Mouse (Mus musculus): ENCODE data around the gene Fut2. TPM values are rescaled to one million over a fixed set of nuclear protein-coding genes. Genes with fewer than 3 reads are reported as not detected.

Gene Fut2
- total and polyA plus RNA-seq, 3 experiments = not detected

DNA sequence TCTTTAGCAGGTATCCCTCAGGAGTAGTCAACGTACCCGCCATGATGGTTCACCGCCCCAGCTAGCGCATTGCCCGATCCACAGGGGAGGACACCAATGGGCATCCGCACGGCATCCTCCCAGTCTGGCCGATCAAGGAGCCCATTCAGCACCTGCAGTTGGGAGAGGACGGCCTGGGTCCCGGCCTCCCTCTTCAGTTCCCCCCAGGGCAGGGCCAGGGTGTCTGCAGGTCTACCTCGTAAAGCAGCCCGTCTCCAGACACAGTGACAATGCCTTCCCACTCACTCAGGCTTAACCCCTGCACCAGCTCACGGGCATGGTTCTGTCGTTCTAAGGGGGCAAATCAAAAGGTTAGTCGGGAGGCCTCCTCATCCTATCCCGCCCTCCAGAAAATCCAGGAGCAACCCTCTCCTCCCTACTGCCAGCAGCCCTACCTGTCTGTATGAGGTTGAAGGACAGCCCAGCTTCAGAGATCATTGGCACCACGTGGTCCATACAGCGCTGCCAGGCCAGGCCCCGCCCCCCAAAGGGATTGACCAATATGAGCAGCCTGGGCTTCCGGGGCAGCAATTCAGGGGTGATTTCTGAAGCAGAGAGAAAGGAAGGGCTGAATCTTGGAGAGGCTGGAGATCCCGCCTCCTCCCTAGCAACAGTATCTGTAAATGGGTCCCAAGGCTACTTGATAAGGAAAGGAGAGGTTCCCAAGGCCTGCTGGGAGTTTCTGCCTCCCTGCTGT, 46.0 kb upstream of the Fut2 start:
- in situ Hi-C loops (cut with MboI; ENCODE audit: low pct_ligation_motif_present, low pct_unique_long_range_greater_than_20kb, low sequenced_read_pairs) = no loop called here
- no peak overlapping the region for H3K27ac ChIP-seq (ENCODE audit: insufficient read depth, low read depth)
- DNase-seq (ENCODE audit: extremely low read depth) = no peak
- dilution Hi-C loops (cut with MboI; ENCODE audit: extremely low pct_ligation_motif_present, extremely low pct_unique_long_range_greater_than_20kb, low sequenced_read_pairs) = no loop called here
- H3K4me1 ChIP-seq (ENCODE audit: control insufficient read depth in 1 of 2, insufficient read depth in 2 of 2) = peaks cover 0 to 46% of the 10 kb centered on the region in 2 experiments; a peak in 2 of 4 replicates
- no peaks in the 10 kb centered on the region for H3K9me3 ChIP-seq (replicated peaks; ENCODE audit: low read length)
- H3K9ac ChIP-seq (ENCODE audit: insufficient read depth, low read depth) = no peak overlapping the region
- H3K27me3 ChIP-seq (replicated peaks) = no peaks in the 10 kb centered on the region
- H3K79me2 ChIP-seq (replicated peaks; ENCODE audit: control insufficient read depth, extremely low read depth, insufficient read depth, poor library complexity, severe bottlenecking) = peaks cover 26% of the 10 kb centered on the region
- H3K4me3 ChIP-seq (replicated peaks in 1 of 3; ENCODE audit: low read depth in 2 of 3, low read length in 2 of 3, poor library complexity in 1 of 3) = no peak overlapping the region
- no peak overlapping the region for H3K4me2 ChIP-seq (ENCODE audit: insufficient read depth, low read depth, poor library complexity, severe bottlenecking)
- no peak for TF ChIP-seq CHD2 (IDR thresholded peaks at IDR 0.05; ENCODE audit: low read length)
- no peak for TF ChIP-seq CTCF (conservative IDR thresholded peaks at IDR 0.05 in 1 of 2, IDR thresholded peaks at IDR 0.05 in 1 of 2; ENCODE audit: low read depth in 2 of 2, low read length in 2 of 2)
- TF ChIP-seq MAX (IDR thresholded peaks at IDR 0.05; ENCODE audit: low read length) = no peak
- H3K36me3 ChIP-seq (replicated peaks in 1 of 2; ENCODE audit: control insufficient read depth in 1 of 2, insufficient read depth in 1 of 2, low read length in 1 of 2) = peaks cover 35 to 63% of the 10 kb centered on the region in 2 experiments

DNA sequence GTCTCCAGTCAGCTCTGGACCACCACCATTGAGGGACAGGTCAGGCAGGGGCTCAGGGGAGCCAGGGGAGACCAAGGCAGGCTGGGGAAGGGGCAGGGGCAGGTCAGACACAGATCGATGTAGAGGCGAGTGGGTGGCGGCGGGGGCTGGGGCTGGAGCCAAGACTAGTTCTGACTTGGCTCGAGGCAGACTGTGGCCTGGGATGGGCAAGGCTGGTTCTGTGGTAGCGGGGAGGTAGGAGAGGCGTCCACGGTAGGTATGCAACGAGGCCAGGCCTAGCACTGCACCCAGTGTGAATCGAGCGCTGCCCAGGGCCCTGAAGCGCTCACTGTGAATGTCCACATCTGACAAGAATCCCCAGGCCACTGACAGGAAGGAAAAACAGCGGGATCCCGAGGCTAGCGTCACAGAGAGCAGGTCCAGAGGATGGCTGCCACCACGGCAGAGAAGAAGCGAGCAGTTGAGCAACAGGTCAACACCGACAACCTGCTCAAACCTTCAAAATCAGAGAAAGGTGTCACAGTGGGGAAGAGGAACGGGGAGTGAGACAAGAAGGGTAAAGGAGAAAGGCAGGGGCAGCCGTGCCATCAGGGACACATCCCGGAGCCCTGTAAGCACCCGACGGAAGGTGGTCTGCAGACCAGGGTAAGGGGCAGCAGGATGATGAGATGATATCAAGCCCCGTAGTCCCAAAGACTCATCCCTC, 45.3 kb upstream of the Fut2 start:
- no peak overlapping the region for H3K4me3 ChIP-seq (replicated peaks in 1 of 3; ENCODE audit: low read depth in 2 of 3, low read length in 2 of 3, poor library complexity in 1 of 3)
- H3K4me1 ChIP-seq (ENCODE audit: control insufficient read depth in 1 of 2, insufficient read depth in 2 of 2) = peaks cover 0 to 45% of the 10 kb centered on the region in 2 experiments; a peak in 2 of 4 replicates
- H3K36me3 ChIP-seq (replicated peaks in 1 of 2; ENCODE audit: control insufficient read depth in 1 of 2, insufficient read depth in 1 of 2, low read length in 1 of 2) = peaks cover 35 to 61% of the 10 kb centered on the region in 2 experiments
- dilution Hi-C loops (cut with MboI; ENCODE audit: extremely low pct_ligation_motif_present, extremely low pct_unique_long_range_greater_than_20kb, low sequenced_read_pairs) = no loop called here
- DNase-seq (ENCODE audit: extremely low read depth) = no peak
- H3K9ac ChIP-seq (ENCODE audit: insufficient read depth, low read depth) = no peak overlapping the region
- no peak overlapping the region for H3K4me2 ChIP-seq (ENCODE audit: insufficient read depth, low read depth, poor library complexity, severe bottlenecking)
- no peaks in the 10 kb centered on the region for H3K9me3 ChIP-seq (replicated peaks; ENCODE audit: low read length)
- H3K79me2 ChIP-seq (replicated peaks; ENCODE audit: control insufficient read depth, extremely low read depth, insufficient read depth, poor library complexity, severe bottlenecking) = peaks cover 19% of the 10 kb centered on the region
- in situ Hi-C loops (cut with MboI; ENCODE audit: low pct_ligation_motif_present, low pct_unique_long_range_greater_than_20kb, low sequenced_read_pairs) = no loop called here
- H3K27ac ChIP-seq (ENCODE audit: insufficient read depth, low read depth) = no peak overlapping the region
- H3K27me3 ChIP-seq (replicated peaks) = no peaks in the 10 kb centered on the region
- no peak for TF ChIP-seq SMC3 (IDR thresholded peaks at IDR 0.05; ENCODE audit: low read depth, low read length)
- TF ChIP-seq RCOR1 (conservative IDR thresholded peaks at IDR 0.05; ENCODE audit: low read depth, low read length) = no peak
- TF ChIP-seq USF2 (conservative IDR thresholded peaks at IDR 0.05; ENCODE audit: low read depth, low read length) = no peak
- TF ChIP-seq NRF1 (IDR thresholded peaks at IDR 0.05; ENCODE audit: low read depth, low read length) = no peak
- TF ChIP-seq MXI1 (IDR thresholded peaks at IDR 0.05; ENCODE audit: low read depth, low read length) = no peak
- TF ChIP-seq ELF1 (IDR thresholded peaks at IDR 0.05; ENCODE audit: low read depth, low read length) = no peak
- TF ChIP-seq ZNF384 (IDR thresholded peaks at IDR 0.05; ENCODE audit: low read depth, low read length) = no peak
- TF ChIP-seq NELFE (IDR thresholded peaks at IDR 0.05; ENCODE audit: low read depth, low read length) = no peak
- no peak for TF ChIP-seq KAT2A (IDR thresholded peaks at IDR 0.05; ENCODE audit: insufficient replicate concordance, low read length)
- no peak for TF ChIP-seq MEF2A (IDR thresholded peaks at IDR 0.05; ENCODE audit: borderline replicate concordance, low read depth, low read length)
- no peak for TF ChIP-seq POLR2AphosphoS2 (IDR thresholded peaks at IDR 0.05; ENCODE audit: low read depth, low read length)
- TF ChIP-seq TBP (conservative IDR thresholded peaks at IDR 0.05; ENCODE audit: low read depth, low read length) = no peak
- no peak for TF ChIP-seq ZC3H11A (IDR thresholded peaks at IDR 0.05; ENCODE audit: low read depth, low read length)
- no peak for TF ChIP-seq JUND (conservative IDR thresholded peaks at IDR 0.05; ENCODE audit: low read depth, low read length)
- TF ChIP-seq MAX (IDR thresholded peaks at IDR 0.05; ENCODE audit: low read length) = no peak
- TF ChIP-seq CHD2 (IDR thresholded peaks at IDR 0.05; ENCODE audit: low read length) = no peak
- no peak for TF ChIP-seq JUN (IDR thresholded peaks at IDR 0.05; ENCODE audit: insufficient read depth, low read depth, low read length)
- TF ChIP-seq POLR2A (IDR thresholded peaks at IDR 0.05; ENCODE audit: low read depth, low read length) = no peak
